Mouse (Mus musculus): ENCODE measurements around the gene Abcc9. TPM values are rescaled to one million over a fixed set of nuclear protein-coding genes. Genes with fewer than 3 reads are reported as not detected.
"Not testable (repeated sequence)": the region's sequence is repeated elsewhere in the genome, so short reads cannot be mapped to it uniquely, and the experiment has no call there.

The Abcc9 gene
- polyA plus RNA-seq, 1 experiment from 2014 or later = 31.0 TPM

DNA sequence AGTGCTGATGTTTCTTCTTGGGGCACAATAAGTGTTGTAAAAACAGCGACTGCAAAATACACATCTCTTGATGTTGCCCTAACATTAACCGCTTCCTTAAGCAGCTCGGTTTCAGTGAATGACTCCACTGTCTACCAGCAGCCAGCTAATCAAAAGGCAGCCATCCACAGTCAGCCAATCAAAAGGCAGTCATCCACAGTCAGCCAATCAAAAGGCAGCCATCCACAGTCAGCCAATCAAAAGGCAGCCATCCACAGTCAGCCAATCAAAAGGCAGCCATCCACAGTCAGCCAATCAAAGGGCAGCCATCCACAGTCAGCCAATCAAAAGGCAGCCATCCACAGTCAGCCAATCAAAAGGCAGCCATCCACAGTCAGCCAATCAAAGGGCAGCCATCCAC is 40.1 kb downstream of the Abcc9 start:
- not testable (repeated sequence) for H3K4me2 ChIP-seq (replicated peaks; ENCODE audit: low read depth, low read length); H3K4me3 ChIP-seq (ENCODE audit: low read depth, low read length); H3K27me3 ChIP-seq (ENCODE audit: control insufficient read depth, insufficient read depth, low read length); H3K27ac ChIP-seq (ENCODE audit: low read length); H3K9me3 ChIP-seq (ENCODE audit: control insufficient read depth, low read depth, low read length); H3K4me1 ChIP-seq (ENCODE audit: control insufficient read depth, insufficient read depth, low read length); H3K36me3 ChIP-seq (ENCODE audit: control insufficient read depth, insufficient read depth, low read length); H3K9ac ChIP-seq (replicated peaks; ENCODE audit: low read depth, low read length); ATAC-seq (ENCODE audit: insufficient number of reproducible peaks, insufficient read depth, low FRiP score, low read depth)
- 96% methylated on average over 3 of the region's 3 CpGs for WGBS

- Histone ChIP-seq H3K27ac (ENCODE audit: low read length) (no peak overlapping the region), H3K4me2 (replicated peaks; ENCODE audit: low read depth, low read length) (no peak overlapping the region), H3K27me3 (ENCODE audit: control insufficient read depth, insufficient read depth, low read length) (no peaks in the 10 kb centered on the region), H3K4me1 (ENCODE audit: control insufficient read depth, insufficient read depth, low read length) (no peaks in the 10 kb centered on the region), H3K9ac (replicated peaks; ENCODE audit: low read depth, low read length) (no peak overlapping the region), H3K36me3 (ENCODE audit: control insufficient read depth, insufficient read depth, low read length) (peaks cover 4% of the 10 kb centered on the region; the same call in 1 of the 2 replicates), H3K9me3 (ENCODE audit: control insufficient read depth, low read depth, low read length) (no peaks in the 10 kb centered on the region), H3K4me3 (ENCODE audit: low read depth, low read length) (no peak overlapping the region)
- no peak for ATAC-seq (ENCODE audit: insufficient number of reproducible peaks, insufficient read depth, low FRiP score, low read depth)
- 60% methylated on average over 5 of the region's 5 CpGs for WGBS
These were observed 43.1 kb downstream of the Abcc9 start for GRCm38 (mm10) chr6:142659038-142659437.

GRCm38 (mm10) chr6:142654561-142654960 is 47.6 kb downstream of the Abcc9 start:
- H3K27ac ChIP-seq (ENCODE audit: low read length) = no peak overlapping the region
- no peaks in the 10 kb centered on the region for H3K9me3 ChIP-seq (ENCODE audit: control insufficient read depth, low read depth, low read length)
- H3K9ac ChIP-seq (replicated peaks; ENCODE audit: low read depth, low read length) = no peak overlapping the region
- no peaks in the 10 kb centered on the region for H3K4me1 ChIP-seq (ENCODE audit: control insufficient read depth, insufficient read depth, low read length)
- H3K27me3 ChIP-seq (ENCODE audit: control insufficient read depth, insufficient read depth, low read length) = no peaks in the 10 kb centered on the region
- H3K4me3 ChIP-seq (ENCODE audit: low read depth, low read length) = no peak overlapping the region
- no peak overlapping the region for H3K4me2 ChIP-seq (replicated peaks; ENCODE audit: low read depth, low read length)
- WGBS = 40% methylated on average over 5 of the region's 5 CpGs
- no peak for ATAC-seq (ENCODE audit: insufficient number of reproducible peaks, insufficient read depth, low FRiP score, low read depth)
- H3K36me3 ChIP-seq (ENCODE audit: control insufficient read depth, insufficient read depth, low read length) = peaks cover 4% of the 10 kb centered on the region; the same call in 1 of the 2 replicates

DNA sequence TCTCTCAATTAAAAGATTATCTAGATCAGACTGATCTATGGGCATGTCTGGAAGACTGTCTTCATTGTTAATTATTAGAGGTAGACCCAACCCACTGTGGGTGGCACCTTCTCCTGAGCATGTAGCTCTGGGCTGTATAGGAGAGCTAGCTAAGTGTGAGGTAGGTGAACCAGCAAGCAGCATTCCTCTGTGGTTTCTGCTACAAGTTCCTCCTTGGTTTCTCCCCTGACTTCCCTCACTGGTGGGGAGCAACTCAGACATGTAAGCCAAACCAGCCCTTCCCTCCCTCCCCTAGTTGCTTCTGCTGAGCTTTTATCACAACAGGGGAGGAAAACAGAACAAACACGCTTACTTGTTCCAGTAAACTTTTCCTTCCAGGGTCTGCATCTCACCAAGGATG is 49.9 kb downstream of the Abcc9 start:
- no peak overlapping the region for H3K9ac ChIP-seq (replicated peaks; ENCODE audit: low read depth, low read length)
- no peak overlapping the region for H3K4me3 ChIP-seq (ENCODE audit: low read depth, low read length)
- H3K36me3 ChIP-seq (ENCODE audit: control insufficient read depth, insufficient read depth, low read length) = peaks cover 4% of the 10 kb centered on the region; the same call in 1 of the 2 replicates
- H3K27me3 ChIP-seq (ENCODE audit: control insufficient read depth, insufficient read depth, low read length) = no peaks in the 10 kb centered on the region
- H3K9me3 ChIP-seq (ENCODE audit: control insufficient read depth, low read depth, low read length) = no peaks in the 10 kb centered on the region
- no peaks in the 10 kb centered on the region for H3K4me1 ChIP-seq (ENCODE audit: control insufficient read depth, insufficient read depth, low read length)
- no peak for ATAC-seq (ENCODE audit: insufficient number of reproducible peaks, insufficient read depth, low FRiP score, low read depth)
- 78% methylated on average over 1 of the region's 1 CpGs for WGBS
- no peak overlapping the region for H3K27ac ChIP-seq (ENCODE audit: low read length)
- no peak overlapping the region for H3K4me2 ChIP-seq (replicated peaks; ENCODE audit: low read depth, low read length)

GRCm38 (mm10) chr6:142649331-142649730 is 52.8 kb downstream of the Abcc9 start:
- no peak overlapping the region for H3K9ac ChIP-seq (replicated peaks; ENCODE audit: low read depth, low read length)
- WGBS = 69% methylated on average over 3 of the region's 3 CpGs
- H3K36me3 ChIP-seq (ENCODE audit: control insufficient read depth, insufficient read depth, low read length) = no peaks in the 10 kb centered on the region; the same call in 1 of the 2 replicates
- H3K4me3 ChIP-seq (ENCODE audit: low read depth, low read length) = no peak overlapping the region
- no peak overlapping the region for H3K4me2 ChIP-seq (replicated peaks; ENCODE audit: low read depth, low read length)
- no peak overlapping the region for H3K27ac ChIP-seq (ENCODE audit: low read length)
- no peaks in the 10 kb centered on the region for H3K9me3 ChIP-seq (ENCODE audit: control insufficient read depth, low read depth, low read length)
- H3K4me1 ChIP-seq (ENCODE audit: control insufficient read depth, insufficient read depth, low read length) = no peaks in the 10 kb centered on the region
- no peak for ATAC-seq (ENCODE audit: insufficient number of reproducible peaks, insufficient read depth, low FRiP score, low read depth)
- no peaks in the 10 kb centered on the region for H3K27me3 ChIP-seq (ENCODE audit: control insufficient read depth, insufficient read depth, low read length)

GRCm38 (mm10) chr6:142645474-142645873 is 56.6 kb downstream of the Abcc9 start:
- WGBS = 81% methylated on average over 7 of the region's 7 CpGs
- ATAC-seq (ENCODE audit: insufficient number of reproducible peaks, insufficient read depth, low FRiP score, low read depth) = no peak
- Histone ChIP-seq H3K9ac (replicated peaks; ENCODE audit: low read depth, low read length) (no peak overlapping the region), H3K27me3 (ENCODE audit: control insufficient read depth, insufficient read depth, low read length) (no peaks in the 10 kb centered on the region), H3K4me1 (ENCODE audit: control insufficient read depth, insufficient read depth, low read length) (no peaks in the 10 kb centered on the region), H3K36me3 (ENCODE audit: control insufficient read depth, insufficient read depth, low read length) (no peaks in the 10 kb centered on the region; the same call in 1 of the 2 replicates), H3K27ac (ENCODE audit: low read length) (no peak overlapping the region), H3K9me3 (ENCODE audit: control insufficient read depth, low read depth, low read length) (no peaks in the 10 kb centered on the region), H3K4me3 (ENCODE audit: low read depth, low read length) (no peak overlapping the region), H3K4me2 (replicated peaks; ENCODE audit: low read depth, low read length) (no peak overlapping the region)

GRCm38 (mm10) chr6:142639301-142639700 is 62.8 kb downstream of the Abcc9 start:
- H3K4me1 ChIP-seq (ENCODE audit: control insufficient read depth, insufficient read depth, low read length) = no peaks in the 10 kb centered on the region
- no peak for ATAC-seq (ENCODE audit: insufficient number of reproducible peaks, insufficient read depth, low FRiP score, low read depth)
- H3K27me3 ChIP-seq (ENCODE audit: control insufficient read depth, insufficient read depth, low read length) = no peaks in the 10 kb centered on the region
- no peak overlapping the region for H3K4me3 ChIP-seq (ENCODE audit: low read depth, low read length)
- peaks cover 6% of the 10 kb centered on the region for H3K36me3 ChIP-seq (ENCODE audit: control insufficient read depth, insufficient read depth, low read length)
- H3K9ac ChIP-seq (replicated peaks; ENCODE audit: low read depth, low read length) = no peak overlapping the region
- H3K4me2 ChIP-seq (replicated peaks; ENCODE audit: low read depth, low read length) = no peak overlapping the region
- 79% methylated on average over 10 of the region's 10 CpGs for WGBS
- no peaks in the 10 kb centered on the region for H3K9me3 ChIP-seq (ENCODE audit: control insufficient read depth, low read depth, low read length)
- H3K27ac ChIP-seq (ENCODE audit: low read length) = no peak overlapping the region

DNA sequence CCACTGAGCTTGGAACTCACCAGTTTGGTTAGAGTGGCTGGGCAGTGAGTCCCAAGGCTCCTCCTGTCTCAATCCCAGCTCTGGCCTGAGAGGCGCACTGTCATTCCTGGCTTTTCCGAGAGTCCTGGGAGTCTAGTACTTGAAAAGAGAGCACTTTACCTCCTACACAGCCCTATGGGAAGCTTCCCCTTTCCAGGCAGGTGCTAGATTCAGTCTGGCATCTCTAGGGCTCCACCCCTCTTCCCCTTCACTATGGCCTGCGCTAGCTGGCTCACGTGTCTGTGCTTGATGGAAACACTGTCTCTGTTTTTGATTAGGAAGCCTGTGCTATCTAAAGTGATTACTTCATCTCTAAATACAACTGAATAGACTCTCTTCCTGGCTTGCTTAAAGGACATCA is 66.5 kb downstream of the Abcc9 start:
- ATAC-seq (ENCODE audit: insufficient number of reproducible peaks, insufficient read depth, low FRiP score, low read depth) = no peak
- Histone ChIP-seq H3K9me3 (ENCODE audit: control insufficient read depth, low read depth, low read length) (no peaks in the 10 kb centered on the region), H3K27me3 (ENCODE audit: control insufficient read depth, insufficient read depth, low read length) (no peaks in the 10 kb centered on the region), H3K4me3 (ENCODE audit: low read depth, low read length) (no peak overlapping the region), H3K4me1 (ENCODE audit: control insufficient read depth, insufficient read depth, low read length) (no peaks in the 10 kb centered on the region), H3K36me3 (ENCODE audit: control insufficient read depth, insufficient read depth, low read length) (peaks cover 6% of the 10 kb centered on the region), H3K9ac (replicated peaks; ENCODE audit: low read depth, low read length) (no peak overlapping the region), H3K4me2 (replicated peaks; ENCODE audit: low read depth, low read length) (no peak overlapping the region), H3K27ac (ENCODE audit: low read length) (no peak overlapping the region)
- 54% methylated on average over 4 of the region's 4 CpGs for WGBS

GRCm38 (mm10) chr6:142635185-142635583 is 66.9 kb downstream of the Abcc9 start:
- H3K27me3 ChIP-seq (ENCODE audit: control insufficient read depth, insufficient read depth, low read length) = no peaks in the 10 kb centered on the region
- H3K4me2 ChIP-seq (replicated peaks; ENCODE audit: low read depth, low read length) = no peak overlapping the region
- ATAC-seq (ENCODE audit: insufficient number of reproducible peaks, insufficient read depth, low FRiP score, low read depth) = no peak
- no peaks in the 10 kb centered on the region for H3K9me3 ChIP-seq (ENCODE audit: control insufficient read depth, low read depth, low read length)
- peaks cover 6% of the 10 kb centered on the region for H3K36me3 ChIP-seq (ENCODE audit: control insufficient read depth, insufficient read depth, low read length)
- H3K27ac ChIP-seq (ENCODE audit: low read length) = no peak overlapping the region
- H3K4me3 ChIP-seq (ENCODE audit: low read depth, low read length) = no peak overlapping the region
- H3K4me1 ChIP-seq (ENCODE audit: control insufficient read depth, insufficient read depth, low read length) = no peaks in the 10 kb centered on the region
- H3K9ac ChIP-seq (replicated peaks; ENCODE audit: low read depth, low read length) = no peak overlapping the region
